Mouse (Mus musculus) testis, postnatal 14 days (tissue): Measurements from ENCODE around the gene Gm44805.

ENCODE experiments used
- DNase-seq: peaks from one replicate; pipeline ENCODE4 v3.0.0; 2021; ENCODE audit warnings: low spot score

Gm44805 gene

GRCm38 (mm10) chr7:19628536-19629360 lies 52.5 kb downstream of the Gm44805 start:
- DNase-seq, result peak; percentile 97

DNA sequence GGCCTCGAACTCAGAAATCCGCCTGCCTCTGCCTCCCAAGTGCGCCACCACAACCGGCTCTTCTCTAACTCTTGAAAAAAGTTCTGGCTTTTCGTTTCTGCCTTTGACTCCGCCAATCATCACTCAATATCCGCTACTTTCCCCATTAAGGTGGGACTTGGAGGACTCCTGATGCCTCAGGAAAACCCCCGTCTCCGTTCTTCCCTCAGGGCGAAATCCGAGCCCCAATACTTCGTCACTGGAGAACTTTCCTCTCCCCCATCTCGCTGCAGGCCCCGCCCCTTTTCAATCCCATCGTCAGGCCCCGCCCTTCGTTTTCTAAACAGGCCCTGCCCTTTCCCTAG lies 53.1 kb downstream of the Gm44805 start:
- no peak for DNase-seq

GRCm38 (mm10) chr7:19627721-19628120 lies 53.5 kb downstream of the Gm44805 start:
- no peak for DNase-seq

GRCm38 (mm10) chr7:19623433-19623832 lies 57.8 kb downstream of the Gm44805 start:
- no peak for DNase-seq

DNA sequence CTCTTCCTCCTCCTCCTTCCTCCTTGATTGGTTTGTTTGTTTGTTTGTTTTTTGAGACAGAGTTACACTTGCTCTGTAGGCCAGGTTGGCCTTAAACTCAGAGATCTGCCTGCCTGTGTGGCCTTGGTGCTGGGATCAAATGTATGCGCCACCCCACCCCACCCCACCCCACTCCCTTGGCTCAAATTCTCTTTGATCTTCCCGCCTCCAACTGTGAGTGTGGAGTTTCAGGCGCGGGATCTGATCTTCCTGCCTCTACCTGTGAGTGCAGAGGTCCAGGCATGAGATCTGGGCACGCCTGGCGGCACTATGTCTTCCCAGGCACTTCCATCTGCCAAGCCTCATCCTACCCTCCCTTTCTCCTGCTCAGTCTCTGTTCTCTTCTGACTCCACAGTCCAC lies 59.0 kb downstream of the Gm44805 start:
- no peak for DNase-seq
